Mouse (Mus musculus) forebrain, embryonic 13.5 days (tissue): ENCODE measurements around the gene Primpol. TPM values are rescaled to one million over a fixed set of nuclear protein-coding genes. Genes with fewer than 3 reads are reported as not detected.

Experiments
- ATAC-seq: fragments of 200-750 bp; cut with Nextera tagmentation; 2 replicates; pipeline ENCODE4 v1.8.0; 2017
- H3K27ac ChIP-seq: fragments of 300-500 bp; sonication (generic); 2 replicates; pipeline ENCODE4 v1.5.1; 2015; ENCODE audit warnings: inconsistent platforms, mild to moderate bottlenecking, moderate library complexity
- H3K27me3 ChIP-seq: fragments of 300-500 bp; sonication (generic); 2 replicates; pipeline ENCODE4 v1.6.1; 2015; ENCODE audit warnings: mild to moderate bottlenecking, inconsistent platforms
- H3K36me3 ChIP-seq: fragments of 300-500 bp; sonication (generic); 2 replicates; pipeline ENCODE4 v1.6.1; 2015; ENCODE audit warnings: mild to moderate bottlenecking, inconsistent platforms; ENCODE audit not compliant: poor library complexity, severe bottlenecking
- H3K4me1 ChIP-seq: fragments of 300-500 bp; sonication (generic); 2 replicates; pipeline ENCODE4 v1.6.1; 2015; ENCODE audit warnings: inconsistent platforms
- H3K4me2 ChIP-seq: fragments of 300-500 bp; sonication (generic); 2 replicates; pipeline ENCODE4 v1.6.1; 2015; ENCODE audit warnings: inconsistent platforms, mild to moderate bottlenecking, moderate library complexity
- H3K4me3 ChIP-seq: fragments of 300-500 bp; sonication (generic); 2 replicates; pipeline ENCODE4 v1.5.1; 2015; ENCODE audit warnings: mild to moderate bottlenecking, inconsistent platforms
- H3K9ac ChIP-seq: fragments of 300-500 bp; sonication (generic); 2 replicates; pipeline ENCODE4 v1.6.1; 2015; ENCODE audit warnings: mild to moderate bottlenecking, inconsistent platforms
- H3K9me3 ChIP-seq: fragments of 300-500 bp; sonication (generic); replicated peaks from 2 replicates; pipeline ENCODE4 v1.6.1; 2016; ENCODE audit warnings: inconsistent platforms
- WGBS: fragments of 180-500 bp; shearing (Covaris S2); methylation state at CpG from one replicate; pipeline ENCODE4 v1.1.7; 2015; 5-methylcytosine and 5-hydroxymethylcytosine counted together
- polyA plus RNA-seq: library from polyadenylated mRNA; unstranded; fragments of >200 nt; fragmentation: Nextera tagmentation; extraction: Ambion mirVana; gene quantifications from 2 replicates; pipeline ENCODE4 v1.2.1, GENCODE M21; 2015

The Primpol gene
- polyA plus RNA-seq, 1 experiment from 2014 or later, result 8.3 TPM

DNA sequence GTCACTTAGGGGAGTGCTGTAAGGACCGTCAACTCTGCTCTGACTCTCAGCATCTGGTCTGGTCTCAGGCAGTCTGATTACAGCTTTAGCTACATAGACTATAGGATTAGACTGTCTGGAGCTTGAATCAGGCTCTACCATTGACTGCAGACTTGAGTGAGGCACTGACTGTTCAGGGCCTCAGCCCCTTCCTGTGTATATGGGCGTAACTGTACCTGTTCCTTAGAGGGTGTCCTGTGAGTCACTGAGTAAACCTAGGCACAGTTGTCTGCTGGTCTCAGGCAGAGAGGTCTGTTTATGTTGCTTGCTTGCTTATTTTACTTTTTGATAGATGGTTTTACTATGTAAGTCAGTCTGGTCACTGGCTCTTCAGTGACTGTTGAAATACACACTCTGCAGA is 43.0 kb downstream of the Primpol start:
- H3K27ac ChIP-seq, result no peak overlapping the region
- H3K36me3 ChIP-seq, result peaks cover 50% of the 10 kb centered on the region

DNA sequence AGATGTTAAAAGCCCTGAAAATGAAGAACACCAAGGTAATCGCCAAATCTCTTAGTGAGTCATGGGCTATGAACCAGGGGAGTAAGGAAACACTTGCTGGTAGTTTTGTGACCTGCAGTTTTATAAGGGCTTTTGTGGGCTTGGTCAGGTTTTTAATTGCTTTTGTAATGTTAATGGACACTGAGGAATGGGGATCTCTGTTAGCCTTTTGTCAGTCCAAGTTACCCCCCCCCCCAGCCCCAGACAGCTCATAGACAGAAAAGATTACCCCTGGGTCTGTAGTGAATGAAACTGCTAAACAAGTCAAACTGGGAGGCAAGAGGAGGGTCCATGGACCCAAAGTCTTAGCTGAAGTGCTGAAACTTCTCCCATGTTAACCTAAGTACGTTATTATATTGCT is 43.6 kb downstream of the Primpol start:
- WGBS, result 79% methylated on average over 2 of the region's 2 CpGs
- Histone ChIP-seq H3K36me3 (peaks cover 45% of the 10 kb centered on the region), H3K4me1 (no peaks in the 10 kb centered on the region), H3K9ac (no peak overlapping the region), H3K27ac (no peak overlapping the region), H3K4me2 (no peak overlapping the region), H3K9me3 (no peaks in the 10 kb centered on the region), H3K4me3 (no peak overlapping the region), H3K27me3 (no peaks in the 10 kb centered on the region)
- ATAC-seq, result no peak

More for the DNA sequence above, 43.0 kb downstream of the Primpol start:
- no peak overlapping the region for H3K9ac ChIP-seq
- no peak overlapping the region for H3K4me2 ChIP-seq
- no peaks in the 10 kb centered on the region for H3K9me3 ChIP-seq
- no peaks in the 10 kb centered on the region for H3K27me3 ChIP-seq
- WGBS, result 96% methylated on average over 2 of the region's 2 CpGs
- no peak overlapping the region for H3K4me3 ChIP-seq
- ATAC-seq, result no peak
- no peaks in the 10 kb centered on the region for H3K4me1 ChIP-seq

DNA sequence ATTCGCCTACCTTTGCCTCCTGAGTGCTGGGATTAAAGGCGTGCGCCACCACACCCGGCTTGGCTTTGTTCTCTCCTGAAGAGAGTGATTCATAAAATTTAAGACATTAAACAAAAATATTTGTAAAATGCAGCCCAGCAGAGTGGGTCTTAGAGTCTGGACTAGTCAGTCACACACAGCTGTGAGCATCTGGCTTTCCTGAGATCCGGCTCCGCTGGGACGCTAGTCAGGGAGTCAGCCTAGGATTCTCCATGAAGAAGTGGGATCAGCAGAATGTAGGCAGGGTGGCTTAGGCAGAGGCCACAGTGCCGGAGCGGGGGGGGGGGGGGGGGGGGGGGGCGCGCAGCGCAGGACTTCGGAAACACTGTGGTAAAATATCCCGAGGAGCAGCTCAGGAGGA is 46.3 kb downstream of the Primpol start:
- Histone ChIP-seq H3K4me2 (no peak overlapping the region), H3K4me3 (no peak overlapping the region), H3K9me3 (no peaks in the 10 kb centered on the region), H3K9ac (no peak overlapping the region), H3K27me3 (no peaks in the 10 kb centered on the region), H3K4me1 (no peaks in the 10 kb centered on the region), H3K27ac (no peak overlapping the region), H3K36me3 (peaks cover 31% of the 10 kb centered on the region)
- 91% methylated on average over 10 of the region's 14 CpGs for WGBS
- no peak for ATAC-seq

- WGBS, result 87% methylated on average over 19 of the region's 19 CpGs
- Histone ChIP-seq H3K36me3 (peaks cover 33% of the 10 kb centered on the region), H3K27me3 (no peaks in the 10 kb centered on the region), H3K9me3 (no peaks in the 10 kb centered on the region), H3K4me1 (no peaks in the 10 kb centered on the region), H3K9ac (no peak overlapping the region), H3K4me2 (no peak overlapping the region), H3K27ac (no peak overlapping the region), H3K4me3 (no peak overlapping the region)
- ATAC-seq, result no peak
Measured at GRCm38 (mm10) chr8:46569659-46570441, 47.2 kb downstream of the Primpol start.

DNA sequence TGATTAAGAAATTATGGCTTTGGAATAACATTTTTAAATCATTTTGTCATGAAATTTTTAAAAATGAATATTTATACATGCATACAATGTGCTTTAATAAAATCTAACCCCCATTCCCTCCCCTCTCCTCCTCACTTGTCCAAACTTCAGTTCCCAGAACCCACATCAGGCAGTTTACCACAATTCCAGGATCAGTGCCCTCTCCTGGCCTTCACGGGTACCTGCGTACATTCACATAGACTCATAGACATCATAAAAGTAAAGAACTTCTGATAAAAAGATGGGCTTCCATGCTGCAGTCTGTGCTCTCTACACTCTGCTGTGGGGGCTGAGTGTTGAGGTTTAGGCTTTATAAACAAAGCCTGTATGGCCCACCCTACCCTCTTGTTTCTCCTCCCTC is 48.1 kb downstream of the Primpol start:
- Histone ChIP-seq H3K9ac (no peak overlapping the region), H3K27ac (no peak overlapping the region), H3K4me1 (no peaks in the 10 kb centered on the region), H3K36me3 (peaks cover 33% of the 10 kb centered on the region), H3K9me3 (no peaks in the 10 kb centered on the region), H3K27me3 (no peaks in the 10 kb centered on the region), H3K4me3 (no peak overlapping the region), H3K4me2 (no peak overlapping the region)
- no peak for ATAC-seq
- WGBS, result 82% methylated on average over 2 of the region's 2 CpGs

DNA sequence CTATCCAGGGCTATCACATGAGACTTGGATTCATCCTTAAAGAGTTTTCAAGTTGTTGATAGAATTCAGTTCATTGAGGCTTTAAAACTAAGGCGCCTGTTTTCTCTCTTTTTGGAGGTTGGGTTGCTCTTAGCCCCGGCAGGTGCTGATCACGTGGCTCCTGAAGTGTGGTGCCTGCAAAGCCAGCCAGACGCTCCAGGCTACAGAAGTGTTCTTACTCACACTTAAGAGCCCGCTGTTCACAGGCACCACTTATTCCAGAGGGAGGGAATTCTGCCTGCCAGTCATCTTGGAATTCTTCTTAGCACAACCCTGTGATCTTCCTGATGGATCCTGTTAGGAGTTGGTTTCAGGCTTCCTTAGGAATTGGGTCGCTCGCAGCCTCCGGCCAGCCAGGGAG is 49.1 kb downstream of the Primpol start:
- Histone ChIP-seq H3K27ac (no peak overlapping the region), H3K4me1 (no peaks in the 10 kb centered on the region), H3K36me3 (peaks cover 35% of the 10 kb centered on the region), H3K4me3 (no peak overlapping the region), H3K9me3 (no peaks in the 10 kb centered on the region), H3K9ac (no peak overlapping the region), H3K4me2 (no peak overlapping the region), H3K27me3 (no peaks in the 10 kb centered on the region)
- no peak for ATAC-seq
- 87% methylated on average over 8 of the region's 8 CpGs for WGBS

DNA sequence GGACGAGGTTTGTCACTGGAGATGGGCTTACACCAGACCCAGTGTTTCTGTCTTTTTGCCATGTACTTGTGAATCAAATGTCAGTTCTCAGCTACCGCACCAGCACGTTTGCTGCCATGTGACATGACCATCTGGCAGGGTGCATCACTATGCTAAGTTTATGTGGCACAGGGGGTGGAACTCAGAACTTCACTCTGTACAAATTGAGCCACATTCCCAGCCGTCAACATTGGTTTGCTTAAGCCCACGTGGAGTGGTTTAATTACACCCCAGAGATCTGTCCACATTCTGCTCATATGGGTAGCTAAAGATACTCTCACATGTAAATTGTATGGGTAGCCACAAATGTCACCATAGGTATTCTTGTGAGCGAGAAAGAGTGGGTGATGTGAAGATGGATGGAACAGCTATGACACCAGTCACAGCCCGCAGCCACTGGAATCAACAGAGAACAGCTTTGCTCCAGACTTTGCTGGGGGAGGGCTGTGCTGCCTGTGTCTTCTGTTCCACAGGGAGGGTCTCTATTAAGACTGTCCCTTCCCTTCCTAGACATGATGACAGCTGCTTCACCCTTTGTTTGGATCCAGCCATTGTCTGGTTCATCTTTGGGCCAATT is 50.0 kb downstream of the Primpol start:
- H3K9me3 ChIP-seq, result no peaks in the 10 kb centered on the region
- no peak overlapping the region for H3K4me3 ChIP-seq
- 90% methylated on average over 7 of the region's 7 CpGs for WGBS
- no peak overlapping the region for H3K27ac ChIP-seq
- peaks cover 38% of the 10 kb centered on the region for H3K36me3 ChIP-seq
- no peaks in the 10 kb centered on the region for H3K27me3 ChIP-seq
- no peak overlapping the region for H3K4me2 ChIP-seq
- H3K9ac ChIP-seq, result no peak overlapping the region
- no peaks in the 10 kb centered on the region for H3K4me1 ChIP-seq
- ATAC-seq, result 0 out of 2 replicates have a peak, but pooled peaks have one; percentile 16

- Histone ChIP-seq H3K27me3 (no peaks in the 10 kb centered on the region), H3K27ac (no peak overlapping the region), H3K36me3 (peaks cover 50% of the 10 kb centered on the region), H3K4me3 (no peak overlapping the region), H3K4me1 (no peaks in the 10 kb centered on the region), H3K9ac (no peak overlapping the region), H3K9me3 (no peaks in the 10 kb centered on the region), H3K4me2 (no peak overlapping the region)
- no peak for ATAC-seq
- WGBS, result 90% methylated on average over 16 of the region's 16 CpGs
Measured at GRCm38 (mm10) chr8:46562333-46562732, 54.7 kb downstream of the Primpol start.

- H3K36me3 ChIP-seq, result peaks cover 45% of the 10 kb centered on the region
- no peak for ATAC-seq
- whole genome bisulfite sequencing, result 85% methylated on average over 6 of the region's 6 CpGs
Measured at GRCm38 (mm10) chr8:46559428-46559827, 57.6 kb downstream of the Primpol start.

GRCm38 (mm10) chr8:46552441-46552765 is 64.6 kb downstream of the Primpol start:
- 3% methylated on average over 10 of the region's 10 CpGs for WGBS
- Histone ChIP-seq H3K9ac (peak overlapping the region; percentile 67), H3K36me3 (peaks cover 3% of the 10 kb centered on the region; the same call in 1 of the 2 replicates), H3K9me3 (no peaks in the 10 kb centered on the region), H3K4me1 (peaks cover 19% of the 10 kb centered on the region), H3K4me3 (peak overlapping the region; percentile 68), H3K27ac (no peak overlapping the region), H3K4me2 (peak overlapping the region; percentile 80), H3K27me3 (no peaks in the 10 kb centered on the region)
- no peak for ATAC-seq

More at GRCm38 (mm10) chr8:46559428-46559827, 57.6 kb downstream of the Primpol start:
- no peaks in the 10 kb centered on the region for H3K4me1 ChIP-seq
- H3K27me3 ChIP-seq, result no peaks in the 10 kb centered on the region
- H3K4me2 ChIP-seq, result no peak overlapping the region
- H3K9ac ChIP-seq, result no peak overlapping the region
- no peaks in the 10 kb centered on the region for H3K9me3 ChIP-seq
- no peak overlapping the region for H3K4me3 ChIP-seq
- no peak overlapping the region for H3K27ac ChIP-seq

- WGBS, result under 1% methylated on average over 50 of the region's 50 CpGs
- Histone ChIP-seq H3K9me3 (no peaks in the 10 kb centered on the region), H3K4me1 (peaks cover 19% of the 10 kb centered on the region), H3K36me3 (peaks cover 3% of the 10 kb centered on the region; the same call in 1 of the 2 replicates), H3K4me2 (peak within 1 kb of the TSS; percentile 80), H3K27me3 (no peaks in the 10 kb centered on the region), H3K4me3 (peak within 1 kb of the TSS; percentile 68), H3K9ac (peak within 1 kb of the TSS; percentile 67), H3K27ac (peak within 1 kb of the TSS; percentile 76)
- ATAC-seq, result peak; percentile 99
Measured at GRCm38 (mm10) chr8:46551615-46552440, 65.2 kb downstream of the Primpol start, which contains the start of gene Cenpu. Cenpu (plus strand) TSS chr8:46552028.

DNA sequence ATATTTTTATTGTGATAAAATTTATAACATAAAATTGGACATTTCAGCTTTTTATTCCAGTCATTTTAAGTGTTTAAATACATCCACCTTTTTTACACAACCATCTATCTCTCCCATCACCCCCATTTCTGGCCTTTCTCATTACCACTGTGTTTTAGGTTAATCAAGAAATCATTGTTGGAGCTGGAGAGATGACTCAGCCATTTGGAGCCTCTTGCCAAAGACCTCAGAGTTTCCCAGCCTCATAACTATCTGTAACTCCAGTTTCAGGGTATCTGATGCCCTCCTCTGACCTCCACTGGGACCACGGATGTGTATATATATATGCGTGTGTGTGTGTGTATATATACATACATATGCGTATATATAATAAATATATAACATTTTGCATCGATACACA is 66.0 kb downstream of the Primpol start:
- peaks cover 19% of the 10 kb centered on the region for H3K4me1 ChIP-seq
- no peak overlapping the region for H3K27ac ChIP-seq
- H3K27me3 ChIP-seq, result no peaks in the 10 kb centered on the region
- peak overlapping the region; percentile 68 for H3K4me3 ChIP-seq
- no peak overlapping the region for H3K9ac ChIP-seq
- no peaks in the 10 kb centered on the region for H3K9me3 ChIP-seq
- no peak for ATAC-seq
- H3K36me3 ChIP-seq, result no peaks in the 10 kb centered on the region
- peak overlapping the region; percentile 80 for H3K4me2 ChIP-seq
- 44% methylated on average over 4 of the region's 4 CpGs for WGBS
